Comparison of ENCODE assay signal across 7 mouse cellular contexts in genomic region chr4:43498983-43499382, GRCm38 (mm10). TPM values are rescaled to one million over a fixed set of nuclear protein-coding genes. Genes with fewer than 3 reads are reported as not detected.
DNase-seq lines count a peak whose midpoint lies in the region; ATAC-seq lines count a peak whose summit lies in the region.

No protein-coding gene starts in this region.

- peak; percentile 60 to 66 for DNase-seq in spleen, postnatal 10 days (ENCODE audit: low spot score in 2 of 2)
- DNase-seq in spleen, postnatal 36 days (ENCODE audit: low spot score in 2 of 2): no peak
- peak; percentile 76 for DNase-seq in embryonic facial prominence, embryonic 11.5 days (ENCODE audit: low spot score)
- no peak for DNase-seq in adrenal gland, postnatal 10 days
- no peak for DNase-seq in left cerebral cortex, adult 8-10 months (ENCODE audit: low spot score in 2 of 2)

- 0 out of 2 replicates have a peak overlapping the region, but pooled peaks have one; percentile 3 for H3K27ac ChIP-seq in embryonic facial prominence, embryonic 11.5 days (replicated peaks; ENCODE audit: low read depth, low read length)

- H3K9me3 ChIP-seq in embryonic facial prominence, embryonic 11.5 days (replicated peaks; ENCODE audit: control insufficient read depth, low read length): no peaks in the 10 kb centered on the region

- peak overlapping the region; percentile 57 for H3K4me3 ChIP-seq in embryonic facial prominence, embryonic 11.5 days (ENCODE audit: low read depth, low read length)

- peaks cover 8% of the 10 kb centered on the region for H3K4me1 ChIP-seq in embryonic facial prominence, embryonic 11.5 days (ENCODE audit: control insufficient read depth, insufficient read depth, low read length)

- H3K27me3 ChIP-seq in embryonic facial prominence, embryonic 11.5 days (ENCODE audit: control insufficient read depth, insufficient read depth, low read length): no peaks in the 10 kb centered on the region

- peak overlapping the region; percentile 67 for H3K9ac ChIP-seq in embryonic facial prominence, embryonic 11.5 days (replicated peaks; ENCODE audit: low read length)

- ATAC-seq in embryonic facial prominence, embryonic 11.5 days (replicated peaks; ENCODE audit: insufficient number of reproducible peaks, low FRiP score, low TSS enrichment, low read depth): no peak
- peak; percentile 35 for ATAC-seq in inflammation-experienced regulatory T-cells, adult 6 months
- peak; percentile 57 for ATAC-seq in megakaryocyte progenitor cell, adult 5-6 weeks (replicated peaks; ENCODE audit: poor library complexity)

- 11% methylated on average over 8 of the region's 8 CpGs for WGBS in embryonic facial prominence, embryonic 11.5 days

- H3K36me3 ChIP-seq in embryonic facial prominence, embryonic 11.5 days (replicated peaks; ENCODE audit: control insufficient read depth, insufficient read depth, low read depth, low read length): 0 out of 2 replicates have a peak, but pooled peaks cover 3% of the 10 kb centered on the region

- H3K4me2 ChIP-seq in embryonic facial prominence, embryonic 11.5 days (ENCODE audit: low read depth, low read length): peak overlapping the region; percentile 66

RNA-seq across cellular contexts. Expression of gene Arhgef39, which starts 0.5 kb away (rescaled TPM):
- 41.0 and 43.7 TPM in 2 replicates for polyA plus RNA-seq in embryonic facial prominence, embryonic 11.5 days (2014; fragmentation: Nextera tagmentation; extraction: Ambion mirVana)
- 10 to 100 TPM in 1 of 3 experiments, 1 to 10 TPM in 2; 5.1 to 10.3 (median 6.2) TPM for polyA plus RNA-seq in inflammation-experienced regulatory T-cells, adult 6 months (2017; shearing (Covaris generic))
- total RNA-seq in megakaryocyte progenitor cell, adult 5-6 weeks (2015): 44.2 and 55.1 TPM in 2 replicates
- total RNA-seq in megakaryocyte progenitor cell, adult 5-6 weeks (2017): 47.5 and 65.0 TPM in 2 replicates
- 10 to 100 TPM in 1 of 2 experiments, 1 to 10 TPM in 1; 6.2 to 10.9 TPM for total RNA-seq in adrenal gland, postnatal 10 days (2021)
- 1 to 10 TPM; 1.2 to 2.2 (median 1.6) TPM for total RNA-seq in left cerebral cortex, adult 8-10 months (2022)

RNA-seq across cellular contexts. Expression of gene Ccdc107, which starts 6.3 kb away (rescaled TPM):
- polyA plus RNA-seq in embryonic facial prominence, embryonic 11.5 days (2014; fragmentation: Nextera tagmentation; extraction: Ambion mirVana): 54.6 and 61.1 TPM in 2 replicates
- polyA plus RNA-seq in inflammation-experienced regulatory T-cells, adult 6 months (2017; shearing (Covaris generic)): 10 to 100 TPM; 36.5 to 72.9 (median 72.1) TPM
- 34.5 and 43.0 TPM in 2 replicates for total RNA-seq in megakaryocyte progenitor cell, adult 5-6 weeks (2015)
- 49.6 and 53.9 TPM in 2 replicates for total RNA-seq in megakaryocyte progenitor cell, adult 5-6 weeks (2017)
- 10 to 100 TPM; 41.1 to 45.5 TPM for total RNA-seq in adrenal gland, postnatal 10 days (2021)
- 10 to 100 TPM; 26.5 to 37.8 (median 30.1) TPM for total RNA-seq in left cerebral cortex, adult 8-10 months (2022)

RNA-seq across cellular contexts. Expression of gene Car9, which starts 7.8 kb away (rescaled TPM):
- 0.41 and 0.52 TPM in 2 replicates for polyA plus RNA-seq in embryonic facial prominence, embryonic 11.5 days (2014; fragmentation: Nextera tagmentation; extraction: Ambion mirVana)
- polyA plus RNA-seq in inflammation-experienced regulatory T-cells, adult 6 months (2017; shearing (Covaris generic)): under 1 TPM; 0.48 to 0.84 (median 0.79) TPM
- 10.4 and 15.0 TPM in 2 replicates for total RNA-seq in megakaryocyte progenitor cell, adult 5-6 weeks (2015)
- total RNA-seq in megakaryocyte progenitor cell, adult 5-6 weeks (2017): 4.0 and 10.5 TPM in 2 replicates
- under 1 TPM; 0.76 to 0.90 TPM for total RNA-seq in adrenal gland, postnatal 10 days (2021)
- 1 to 10 TPM; 2.1 to 5.1 (median 2.8) TPM for total RNA-seq in left cerebral cortex, adult 8-10 months (2022)

RNA-seq across cellular contexts. Expression of gene Sit1, which starts 15.4 kb away (rescaled TPM):
- not detected in 2 replicates for polyA plus RNA-seq in embryonic facial prominence, embryonic 11.5 days (2014; fragmentation: Nextera tagmentation; extraction: Ambion mirVana)
- 100 to 1,000 TPM; 142 to 164 (median 156) TPM for polyA plus RNA-seq in inflammation-experienced regulatory T-cells, adult 6 months (2017; shearing (Covaris generic))
- total RNA-seq in megakaryocyte progenitor cell, adult 5-6 weeks (2015): not detected in 2 replicates
- total RNA-seq in megakaryocyte progenitor cell, adult 5-6 weeks (2017): not detected in 2 replicates
- under 1 TPM; 0.51 to 0.64 TPM for total RNA-seq in adrenal gland, postnatal 10 days (2021)
- total RNA-seq in left cerebral cortex, adult 8-10 months (2022): under 1 TPM in 1 of 4 experiments, not detected in 3; 0.46 TPM

RNA-seq across cellular contexts. Expression of gene Tpm2, which starts 24.6 kb away (rescaled TPM):
- 97.9 and 99.1 TPM in 2 replicates for polyA plus RNA-seq in embryonic facial prominence, embryonic 11.5 days (2014; fragmentation: Nextera tagmentation; extraction: Ambion mirVana)
- not detected for polyA plus RNA-seq in inflammation-experienced regulatory T-cells, adult 6 months (2017; shearing (Covaris generic))
- total RNA-seq in megakaryocyte progenitor cell, adult 5-6 weeks (2015): 0.56 and 3.0 TPM in 2 replicates
- total RNA-seq in megakaryocyte progenitor cell, adult 5-6 weeks (2017): 3.8 and 5.8 TPM in 2 replicates
- 100 to 1,000 TPM; 203 to 822 TPM for total RNA-seq in adrenal gland, postnatal 10 days (2021)
- total RNA-seq in left cerebral cortex, adult 8-10 months (2022): 10 to 100 TPM; 11.7 to 14.4 (median 13.8) TPM

Comparison
In these comparisons a context has a peak if more than half of its experiments do, and no peak if none do; other contexts are left out.
1. DNase-seq: peak in spleen, postnatal 10 days (2 of 2) and embryonic facial prominence, embryonic 11.5 days (single experiment); none in spleen, postnatal 36 days (0 of 2), adrenal gland, postnatal 10 days (single experiment) and left cerebral cortex, adult 8-10 months (0 of 2).